Mouse (Mus musculus) embryo, embryonic 9.5 days (tissue): ENCODE measurements around the gene Sp3.
"Not testable (repeated sequence)": the region's sequence is repeated elsewhere in the genome, so short reads cannot be mapped to it uniquely, and the experiment has no call there.

Experiments used
- DNase-seq: peaks from one replicate; pipeline ENCODE4 v3.0.0-alpha.2; 2017; ENCODE audit errors: extremely low spot score

Sp3 gene

DNA sequence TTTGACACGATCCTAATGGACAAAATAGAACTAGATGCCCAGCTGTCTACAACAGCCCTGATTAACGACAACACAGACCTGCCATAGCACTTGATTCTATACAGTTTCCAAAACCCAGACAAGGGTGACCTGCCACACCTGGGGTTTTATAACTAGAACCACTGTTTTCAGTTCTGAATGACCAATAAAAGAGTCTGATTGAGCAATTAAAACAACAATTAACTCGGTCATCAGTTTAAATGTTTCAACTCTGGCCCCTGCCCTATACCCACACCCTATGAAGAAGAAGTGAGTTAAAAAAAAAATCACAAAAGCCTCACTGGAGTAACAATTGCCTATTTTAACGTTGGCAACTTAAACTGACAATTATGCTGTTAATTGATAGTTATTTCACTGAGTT, 64.1 kb downstream of the Sp3 start:
- DNase-seq: no peak

GRCm38 (mm10) chr2:72915245-72915930, 64.9 kb downstream of the Sp3 start:
- DNase-seq: no peak

GRCm38 (mm10) chr2:72913458-72913760, 66.8 kb downstream of the Sp3 start:
- no peak for DNase-seq

DNA sequence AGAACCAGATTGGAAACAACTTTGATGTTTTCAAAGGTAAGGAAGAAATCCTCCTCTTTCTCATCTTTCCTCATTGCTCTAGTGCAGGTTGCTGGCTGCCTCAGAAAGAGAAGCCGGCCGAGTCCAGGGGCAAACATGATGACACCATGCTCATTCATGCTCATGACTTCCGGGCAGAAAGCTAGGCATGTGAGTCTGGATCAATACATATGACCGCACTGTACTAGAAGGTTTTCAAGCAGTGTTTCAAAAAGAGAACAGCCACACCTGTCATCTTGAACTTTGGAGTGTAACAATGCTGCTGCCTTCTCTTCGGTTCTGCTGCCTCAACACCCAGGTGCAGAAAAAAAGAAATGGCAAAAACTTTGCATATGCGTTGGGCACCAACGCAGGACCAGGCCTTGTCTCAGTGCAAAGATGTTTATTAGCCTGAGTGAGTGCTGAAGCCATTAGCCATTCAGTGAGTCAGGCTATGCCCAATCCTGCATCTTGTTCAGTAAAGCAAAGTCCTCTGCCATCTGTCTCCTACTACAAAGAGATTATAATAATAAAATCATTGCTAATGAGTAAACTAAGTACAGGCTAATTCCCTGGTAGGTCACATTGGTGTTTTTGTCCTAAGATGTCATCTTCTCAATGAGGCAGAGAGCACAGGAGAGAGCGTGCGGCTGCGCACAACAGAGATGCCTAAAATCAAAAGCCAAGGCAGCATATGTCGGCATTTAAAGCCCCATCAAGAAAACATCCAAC, 67.4 kb downstream of the Sp3 start:
- DNase-seq: no peak

GRCm38 (mm10) chr2:72911527-72911926, 68.7 kb downstream of the Sp3 start:
- DNase-seq: no peak

GRCm38 (mm10) chr2:72909046-72909445, 71.2 kb downstream of the Sp3 start:
- no peak for DNase-seq

- DNase-seq: no peak
Measured at GRCm38 (mm10) chr2:72908191-72908910, 71.9 kb downstream of the Sp3 start.

DNA sequence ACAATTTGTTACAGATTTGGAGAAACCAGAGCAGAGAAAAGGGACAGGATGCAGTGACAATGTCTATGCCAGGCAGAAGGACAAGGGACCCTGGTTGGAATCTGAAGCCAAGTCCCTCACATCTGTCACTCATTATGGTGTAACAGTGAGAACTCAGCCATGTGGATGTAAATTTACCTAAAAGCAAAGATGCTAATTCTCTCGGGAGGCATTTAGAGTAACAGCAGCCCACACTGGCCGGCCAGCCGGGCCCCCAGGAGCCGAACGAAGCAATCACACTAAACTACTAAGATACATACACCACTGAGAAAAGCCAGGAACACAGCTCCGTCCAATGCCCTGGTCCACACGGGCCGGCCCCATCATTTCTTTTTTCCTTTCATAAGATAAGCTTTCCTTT, 73.5 kb downstream of the Sp3 start:
- DNase-seq: peak; percentile 22

DNA sequence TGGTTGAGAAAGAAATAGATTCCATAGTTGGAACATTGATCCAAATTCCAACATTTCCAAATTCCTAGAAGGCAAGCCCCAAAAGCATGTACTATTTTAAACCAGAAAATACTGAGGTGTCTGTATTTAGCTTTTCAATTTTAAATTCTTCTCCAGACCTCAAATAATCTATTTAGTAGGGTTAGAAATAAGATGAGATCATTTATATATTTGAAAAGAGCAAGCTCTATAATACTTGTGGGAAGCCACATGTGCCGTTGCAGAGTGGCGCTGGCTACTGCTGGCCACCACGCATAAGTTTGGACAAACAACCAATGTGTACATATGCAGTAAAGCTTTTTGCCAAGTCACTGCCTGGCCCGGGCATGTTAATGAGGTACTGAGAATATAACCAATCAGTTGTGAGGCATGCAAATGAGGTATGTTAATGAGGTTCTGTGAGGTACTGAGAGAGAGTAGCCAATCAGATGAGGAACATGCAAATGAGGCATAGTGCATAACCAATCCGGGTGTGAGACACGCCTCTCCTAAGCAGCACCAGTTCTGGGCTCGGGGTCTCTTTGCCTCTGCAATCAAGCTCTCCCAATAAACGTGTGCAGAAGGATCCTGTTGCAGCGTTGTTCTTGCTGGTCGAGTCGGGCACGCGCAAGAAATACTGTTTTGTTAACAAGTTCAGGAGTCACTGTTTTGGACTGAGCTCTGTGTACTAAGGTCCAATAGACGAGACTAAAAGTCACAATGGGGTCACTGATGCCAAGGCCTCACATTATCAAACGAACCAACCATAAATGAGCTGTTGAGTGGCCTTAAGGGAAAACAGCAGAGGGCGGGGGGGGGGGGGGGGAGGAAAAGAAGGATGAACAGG, 77.2 kb downstream of the Sp3 start:
- DNase-seq: not testable (repeated sequence)

DNA sequence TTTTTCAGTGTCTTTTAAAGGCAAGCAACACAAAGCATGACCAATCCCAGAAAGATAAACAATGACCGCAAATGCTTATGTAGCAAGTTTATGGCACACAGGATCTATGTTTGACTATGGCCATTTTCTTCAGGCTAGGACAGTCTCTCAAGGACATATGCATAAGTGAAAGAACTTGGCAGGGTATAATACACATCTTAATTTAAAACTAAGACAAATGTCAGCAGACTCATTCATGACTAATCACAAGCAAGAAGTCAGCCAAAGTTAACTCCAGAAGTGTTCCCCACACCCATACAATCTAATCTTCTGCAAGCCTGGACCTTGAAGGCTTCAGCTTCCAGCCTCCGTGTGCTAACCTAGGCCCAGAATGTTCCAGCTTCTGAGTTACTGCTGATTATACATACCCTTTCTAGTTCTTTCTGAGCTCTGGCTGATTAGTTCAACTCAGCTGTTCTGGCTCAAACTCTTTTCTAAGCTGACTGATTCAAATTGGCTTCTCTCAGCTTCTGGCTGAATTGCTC, 81.4 kb downstream of the Sp3 start:
- no peak for DNase-seq

GRCm38 (mm10) chr2:72898094-72898781, 82.0 kb downstream of the Sp3 start:
- no peak for DNase-seq

GRCm38 (mm10) chr2:72889806-72890205, 90.4 kb downstream of the Sp3 start:
- no peak for DNase-seq
